Mouse (Mus musculus): ENCODE measurements around the gene Acaa1b.

- TF ChIP-seq POLR2A (IDR thresholded peaks at IDR 0.05; ENCODE audit: extremely low read depth, insufficient read depth, low read length) (no peak), CTCF (IDR thresholded peaks at IDR 0.05; ENCODE audit: extremely low read depth, insufficient read depth, low read length) (no peak)
These were observed 14.8 kb downstream of the Acaa1b start for GRCm38 (mm10) chr9:119142066-119142465.
